Mouse (Mus musculus) intestine, postnatal 0 days (tissue): ENCODE measurements around the gene Fam71e2. TPM values are rescaled to one million over a fixed set of nuclear protein-coding genes. Genes with fewer than 3 reads are reported as not detected.

Experiments used
- ATAC-seq: fragments of 200-750 bp; cut with Nextera tagmentation; 2 replicates; pipeline ENCODE4 v1.8.0; 2017; ENCODE audit warnings: mild to moderate bottlenecking, moderate TSS enrichment, moderate library complexity
- H3K27ac ChIP-seq: fragments of 300-500 bp; sonication (generic); 2 replicates; pipeline ENCODE4 v1.5.1; 2014; ENCODE audit warnings: mild to moderate bottlenecking, low read depth, low read length, moderate library complexity
- H3K27me3 ChIP-seq: fragments of 300-500 bp; sonication (generic); replicated peaks from 2 replicates; pipeline ENCODE4 v1.6.1; 2014; ENCODE audit warnings: low read length, mixed read lengths; ENCODE audit not compliant: control insufficient read depth, insufficient read depth
- H3K36me3 ChIP-seq: fragments of 300-500 bp; sonication (generic); 2 replicates; pipeline ENCODE4 v1.6.1; 2014; ENCODE audit warnings: mild to moderate bottlenecking, moderate library complexity; ENCODE audit not compliant: control insufficient read depth, insufficient read depth
- H3K4me1 ChIP-seq: fragments of 300-500 bp; sonication (generic); replicated peaks from 2 replicates; pipeline ENCODE4 v1.6.1; 2014; ENCODE audit warnings: antibody characterized with exemption, low read length, mixed read lengths; ENCODE audit not compliant: control insufficient read depth, insufficient read depth
- H3K4me2 ChIP-seq: fragments of 300-500 bp; sonication (generic); replicated peaks from 2 replicates; pipeline ENCODE4 v1.6.1; 2014; ENCODE audit warnings: low read depth, mild to moderate bottlenecking, moderate library complexity
- H3K4me3 ChIP-seq: fragments of 300-500 bp; sonication (generic); 2 replicates; pipeline ENCODE4 v1.5.1; 2014; ENCODE audit warnings: low read depth, low read length
- H3K9ac ChIP-seq: fragments of 300-500 bp; sonication (generic); 2 replicates; pipeline ENCODE4 v1.6.1; 2014; ENCODE audit warnings: mild to moderate bottlenecking, low read depth, low read length
- H3K9me3 ChIP-seq: fragments of 300-500 bp; sonication (generic); 2 replicates; pipeline ENCODE4 v1.6.1; 2016; ENCODE audit warnings: mixed run types; ENCODE audit not compliant: control insufficient read depth
- CTCF ChIP-seq: sonication (generic); IDR thresholded peaks from 2 replicates; pipeline ENCODE4 v1.5.1; 2016; ENCODE audit warnings: low read depth, mild to moderate bottlenecking, control low read depth, antibody characterized with exemption, moderate library complexity
- WGBS: fragments of 180-500 bp; shearing (Covaris S2); extraction: QIAGEN DNeasy Blood & Tissue Kit; methylation state at CpG from one replicate; pipeline ENCODE4 v1.1.7; 2014; 5-methylcytosine and 5-hydroxymethylcytosine counted together
- polyA plus RNA-seq: library from polyadenylated mRNA; unstranded; fragments of >200 nt; fragmentation: Nextera tagmentation; extraction: Ambion mirVana; gene quantifications from 2 replicates; pipeline ENCODE4 v1.2.1, GENCODE M21; 2015

The Fam71e2 gene
- polyA plus RNA-seq, 1 experiment from 2014 or later, result not detected

DNA sequence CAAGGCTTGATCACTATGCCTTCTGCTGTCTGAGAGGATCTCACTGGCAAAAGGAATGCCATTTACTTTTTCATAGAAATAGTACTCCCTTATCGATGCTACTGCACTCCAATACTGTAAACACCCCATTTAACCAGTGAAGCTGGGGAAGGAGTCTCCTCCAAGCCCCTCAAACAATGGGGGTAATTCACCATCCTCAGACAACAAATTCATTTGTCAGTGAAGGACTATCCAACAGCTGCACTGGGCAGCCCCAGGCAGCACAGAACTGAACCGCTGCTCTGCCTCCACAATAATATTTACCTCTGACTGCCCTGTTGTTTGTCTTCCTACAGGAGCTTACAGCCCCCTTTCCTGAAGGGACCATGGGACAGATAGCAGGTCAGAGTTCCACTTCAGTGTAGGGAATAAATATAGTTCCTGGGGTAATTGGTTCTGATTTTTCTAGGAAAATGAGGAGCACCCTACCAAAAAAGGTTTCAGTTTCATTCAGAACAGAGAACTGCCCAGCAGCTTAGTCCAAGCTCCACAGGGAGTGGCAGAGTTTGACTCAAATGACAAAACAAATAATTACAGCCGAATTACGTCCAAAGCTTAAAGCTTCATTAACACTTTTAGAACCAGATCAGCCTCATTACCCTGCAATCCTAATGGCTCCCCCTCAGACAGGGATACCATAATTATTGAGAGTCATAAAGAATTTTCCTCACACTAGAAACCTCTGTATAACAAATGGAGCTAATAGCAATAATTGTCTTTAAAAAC is 6.0 kb downstream of the Fam71e2 start:
- H3K9me3 ChIP-seq, result no peaks in the 10 kb centered on the region
- H3K4me1 ChIP-seq, result no peaks in the 10 kb centered on the region; the same call in 1 of the 2 replicates
- no peaks in the 10 kb centered on the region for H3K36me3 ChIP-seq
- H3K27ac ChIP-seq, result no peak overlapping the region
- H3K4me2 ChIP-seq, result peak overlapping the region; percentile 46
- TF ChIP-seq CTCF, result no peak
- WGBS, result 8% methylated on average over 4 of the region's 4 CpGs
- no peaks in the 10 kb centered on the region for H3K27me3 ChIP-seq
- H3K9ac ChIP-seq, result no peak overlapping the region; the same call in 1 of the 2 replicates
- ATAC-seq, result no peak; the same call in 1 of the 2 replicates
- no peak overlapping the region for H3K4me3 ChIP-seq

GRCm38 (mm10) chr7:4759670-4760069 is 11.4 kb downstream of the Fam71e2 start:
- Histone ChIP-seq H3K27ac (no peak overlapping the region), H3K9ac (no peak overlapping the region), H3K36me3 (no peaks in the 10 kb centered on the region), H3K4me2 (no peak overlapping the region), H3K4me3 (no peak overlapping the region), H3K9me3 (no peaks in the 10 kb centered on the region), H3K4me1 (no peaks in the 10 kb centered on the region), H3K27me3 (no peaks in the 10 kb centered on the region)
- WGBS, result 36% methylated on average over 1 of the region's 1 CpGs
- no peak for ATAC-seq
- no peak for TF ChIP-seq CTCF

DNA sequence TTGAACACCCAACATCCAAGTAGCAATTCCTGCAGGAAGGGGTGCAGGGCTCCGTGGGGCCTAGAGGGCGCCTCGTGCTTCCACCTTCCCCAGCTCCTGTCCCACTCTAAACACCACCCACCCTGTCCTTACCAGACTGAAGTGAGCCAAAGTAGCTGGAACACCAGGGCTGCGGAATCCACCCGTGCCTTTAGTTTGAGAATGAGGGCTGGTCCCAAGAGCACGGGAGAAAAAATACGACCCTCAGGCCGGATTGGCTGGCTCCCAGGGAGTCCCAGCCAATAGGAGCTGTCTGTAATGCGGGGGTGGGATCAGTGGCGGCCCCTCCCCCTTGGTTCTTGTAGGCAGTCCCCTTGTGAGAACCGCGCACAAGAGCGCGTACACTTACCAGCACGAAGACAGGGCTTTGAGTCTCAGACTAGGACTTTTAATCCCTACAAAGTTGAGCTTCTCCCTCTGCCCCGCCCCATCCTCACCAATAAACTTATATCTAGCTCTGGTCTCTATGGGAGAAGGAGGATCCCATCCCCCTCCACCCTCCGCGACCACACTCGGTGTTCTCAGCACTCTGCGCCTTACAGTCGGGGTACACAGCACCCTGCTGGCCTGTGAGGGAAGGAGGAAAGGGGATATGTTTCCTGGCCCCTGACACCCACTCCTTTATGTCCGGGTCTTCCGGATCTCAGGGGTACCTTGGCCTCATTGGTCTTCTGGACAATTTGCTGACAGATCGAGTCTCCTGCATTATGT is 18.1 kb downstream of the Fam71e2 start, which contains the start of gene Cox6b2:
Gene Cox6b2, minus strand, starts transcription at position 274 of the 750 bp plus-strand sequence.
- Histone ChIP-seq H3K9me3 (no peaks in the 10 kb centered on the region), H3K4me2 (peak within 1 kb of the TSS; percentile 59), H3K36me3 (no peaks in the 10 kb centered on the region), H3K4me1 (no peaks in the 10 kb centered on the region), H3K4me3 (peak within 1 kb of the TSS; percentile 41), H3K27ac (no peak within 1 kb of the TSS; the same call in 1 of the 2 replicates), H3K27me3 (no peaks in the 10 kb centered on the region), H3K9ac (no peak within 1 kb of the TSS)
- peak; percentile 57 for ATAC-seq
- TF ChIP-seq CTCF, result 0 out of 2 replicates have a peak, but pooled peaks have one; percentile 18
- 6% methylated on average over 24 of the region's 24 CpGs for WGBS

- peak overlapping the region; percentile 41 for H3K4me3 ChIP-seq
- 2% methylated on average over 28 of the region's 30 CpGs for WGBS
- peak; percentile 42 for ATAC-seq
- H3K27me3 ChIP-seq, result no peaks in the 10 kb centered on the region
- H3K9me3 ChIP-seq, result no peaks in the 10 kb centered on the region
- no peak overlapping the region for H3K27ac ChIP-seq
- H3K9ac ChIP-seq, result 0 out of 2 replicates have a peak overlapping the region, but pooled peaks have one; percentile 1
- peaks cover under 1% of the 10 kb centered on the region; the same call in 1 of the 2 replicates for H3K36me3 ChIP-seq
- no peak for TF ChIP-seq CTCF
- peak overlapping the region; percentile 59 for H3K4me2 ChIP-seq
- H3K4me1 ChIP-seq, result no peaks in the 10 kb centered on the region
Observed at GRCm38 (mm10) chr7:4751971-4752820, 18.9 kb downstream of the Fam71e2 start.

DNA sequence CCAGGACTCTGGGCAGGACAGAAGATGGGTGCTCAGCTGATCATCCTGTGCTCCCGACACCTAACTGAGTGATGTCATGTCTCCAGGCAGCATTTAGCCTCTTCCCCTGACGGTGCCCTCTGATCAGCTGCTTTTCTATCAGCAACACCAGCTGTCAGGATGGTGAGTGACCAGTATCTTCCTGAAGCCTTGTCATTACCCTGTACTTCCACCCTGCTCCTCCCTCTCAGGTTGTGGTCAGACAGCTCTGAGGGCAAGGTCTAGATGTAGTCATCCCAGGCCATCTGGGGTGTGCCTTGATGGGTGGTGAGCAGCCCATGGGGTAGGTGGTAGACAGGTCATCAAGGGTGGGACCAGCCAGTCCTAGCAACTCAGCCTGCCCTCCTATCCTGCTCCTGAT is 21.9 kb downstream of the Fam71e2 start:
- H3K9me3 ChIP-seq, result no peaks in the 10 kb centered on the region
- no peak overlapping the region for H3K4me2 ChIP-seq
- WGBS, result 71% methylated on average over 2 of the region's 2 CpGs
- H3K4me1 ChIP-seq, result no peaks in the 10 kb centered on the region
- peaks cover 18% of the 10 kb centered on the region for H3K36me3 ChIP-seq
- H3K4me3 ChIP-seq, result no peak overlapping the region
- ATAC-seq, result peak; percentile 89
- no peaks in the 10 kb centered on the region for H3K27me3 ChIP-seq
- H3K9ac ChIP-seq, result no peak overlapping the region
- peak overlapping the region; percentile 54; the same call in 1 of the 2 replicates for H3K27ac ChIP-seq
- TF ChIP-seq CTCF, result no peak
